Mouse (Mus musculus) MN1 (cell line): Measurements from ENCODE around the gene Xrcc6.

ENCODE experiments used
- DNase-seq: peaks from one replicate; pipeline ENCODE4 v3.0.0-alpha.2; 2016; ENCODE audit warnings: low spot score

Gene Xrcc6

GRCm38 (mm10) chr15:82086131-82086530 is 98.5 kb downstream of the Xrcc6 start:
- DNase-seq, result no peak

GRCm38 (mm10) chr15:82087266-82087665 is 99.6 kb downstream of the Xrcc6 start:
- DNase-seq, result peak; percentile 56
